Mouse (Mus musculus) CH12.LX (cell line): ENCODE measurements at regions not wholly inside any gene's neighbourhood (a gene's known extent, or its start where the extent isn't known, plus 50 kb on each side); places are given as distances from the start of the nearest gene placed in this dataset.
A peak's percentile ranks its signal among the peaks of the same experiment; 100 is the strongest.

Experiments used
- DNase-seq: peaks from one replicate; pipeline ENCODE4 v3.0.0-alpha.2; 2013; ENCODE audit errors: extremely low read depth
- H3K27ac ChIP-seq: 2 replicates; pipeline ENCODE4 v1.5.1; 2012; ENCODE audit warnings: low read depth, mild to moderate bottlenecking, control low read depth, moderate library complexity; ENCODE audit not compliant: insufficient read depth
- H3K27me3 ChIP-seq: replicated peaks from 2 replicates; pipeline ENCODE3; 2012; ENCODE audit warnings: inconsistent platforms
- H3K36me3 ChIP-seq, 2 experiments: replicated peaks in 1 of 2; 2 replicates each; pipeline versions ENCODE3 to v1.6.1; 2012; ENCODE audit warnings: inconsistent platforms in 1 of 2, low read length in 1 of 2, mild to moderate bottlenecking in 1 of 2, mixed read lengths in 1 of 2, moderate library complexity in 1 of 2; ENCODE audit not compliant: control insufficient read depth in 1 of 2, insufficient read depth in 1 of 2
- H3K4me1 ChIP-seq, 2 experiments: 2 replicates each; pipeline ENCODE4 v1.6.1; 2012; ENCODE audit warnings: inconsistent platforms in 1 of 2, moderate library complexity in 1 of 2; ENCODE audit not compliant: insufficient read depth in 2 of 2, control insufficient read depth in 1 of 2
- H3K4me2 ChIP-seq: 2 replicates; pipeline ENCODE4 v1.6.1; 2012; ENCODE audit warnings: low read depth, mild to moderate bottlenecking, control low read depth; ENCODE audit not compliant: poor library complexity, insufficient read depth, severe bottlenecking
- H3K4me3 ChIP-seq, 3 experiments: fragments of 150-350 bp in 1 of 3; sonication (generic) in 1 of 3; replicated peaks in 1 of 3; 2 replicates each; pipeline versions ENCODE3 to v1.5.1; 2011 to 2012; ENCODE audit warnings: low read depth in 2 of 3, low read length in 2 of 3, mild to moderate bottlenecking in 2 of 3, moderate library complexity in 2 of 3, control low read depth in 1 of 3, improper control_type of control experiment in 1 of 3, inconsistent platforms in 1 of 3, mixed read lengths in 1 of 3; ENCODE audit not compliant: poor library complexity in 1 of 3
- H3K79me2 ChIP-seq: replicated peaks from 2 replicates; pipeline ENCODE4 v1.6.1; 2012; ENCODE audit warnings: mild to moderate bottlenecking, moderate library complexity; ENCODE audit not compliant: control insufficient read depth, poor library complexity, insufficient read depth, severe bottlenecking; ENCODE audit errors: extremely low read depth
- H3K9ac ChIP-seq: 2 replicates; pipeline ENCODE4 v1.6.1; 2012; ENCODE audit warnings: low read depth, mild to moderate bottlenecking, control low read depth, moderate library complexity; ENCODE audit not compliant: insufficient read depth
- H3K9me3 ChIP-seq: replicated peaks from 2 replicates; pipeline ENCODE3; 2012; ENCODE audit warnings: low read length, inconsistent platforms, mixed read lengths
- BHLHE40 ChIP-seq: IDR thresholded peaks from 2 replicates; pipeline ENCODE4 v1.6.1; 2011; ENCODE audit warnings: mild to moderate bottlenecking, low read depth, low read length, improper control_type of control experiment
- CTCF ChIP-seq, 2 experiments: IDR thresholded peaks in 1 of 2; conservative IDR thresholded peaks in 1 of 2; 2 replicates each; pipeline ENCODE4 v1.5.1; 2011 to 2012; ENCODE audit warnings: low read depth in 2 of 2, low read length in 2 of 2, improper control_type of control experiment in 1 of 2, inconsistent platforms in 1 of 2, mild to moderate bottlenecking in 1 of 2, moderate library complexity in 1 of 2
- E2F4 ChIP-seq: IDR thresholded peaks from 2 replicates; pipeline ENCODE4 v1.6.1; 2011; ENCODE audit warnings: low read depth, low read length, improper control_type of control experiment; ENCODE audit not compliant: insufficient replicate concordance
- ETS1 ChIP-seq: conservative IDR thresholded peaks from 2 replicates; pipeline ENCODE4 v1.6.1; 2012; ENCODE audit warnings: low read depth, mild to moderate bottlenecking, inconsistent platforms, low read length, improper control_type of control experiment, moderate library complexity
- JUND ChIP-seq: conservative IDR thresholded peaks from 2 replicates; pipeline ENCODE4 v1.6.1; 2011; ENCODE audit warnings: low read depth, low read length, improper control_type of control experiment
- MAFK ChIP-seq: IDR thresholded peaks from 2 replicates; pipeline ENCODE4 v1.6.1; 2011; ENCODE audit warnings: low read length, improper control_type of control experiment; ENCODE audit not compliant: insufficient replicate concordance
- PAX5 ChIP-seq: IDR thresholded peaks from 2 replicates; pipeline ENCODE4 v1.6.1; 2012; ENCODE audit warnings: low read length, inconsistent platforms, mixed read lengths
- POLR2A ChIP-seq: IDR thresholded peaks from 2 replicates; pipeline ENCODE4 v1.6.1; 2011; ENCODE audit warnings: low read depth, mild to moderate bottlenecking, improper control_type of control experiment, low read length
- RAD21 ChIP-seq: IDR thresholded peaks from 2 replicates; pipeline ENCODE4 v1.6.1; 2011; ENCODE audit warnings: low read depth, mild to moderate bottlenecking, low read length, improper control_type of control experiment, moderate library complexity
- SMC3 ChIP-seq: IDR thresholded peaks from 2 replicates; pipeline ENCODE4 v1.6.1; 2011; ENCODE audit warnings: low read depth, low read length, improper control_type of control experiment
- ZC3H11A ChIP-seq: IDR thresholded peaks from 2 replicates; pipeline ENCODE4 v1.6.1; 2012; ENCODE audit warnings: low read depth, mild to moderate bottlenecking, inconsistent platforms, low read length, improper control_type of control experiment
- ZKSCAN1 ChIP-seq: IDR thresholded peaks from 2 replicates; pipeline ENCODE4 v1.6.1; 2012; ENCODE audit warnings: low read depth, inconsistent platforms, low read length, improper control_type of control experiment, borderline replicate concordance
- ZMIZ1 ChIP-seq: IDR thresholded peaks from 2 replicates; pipeline ENCODE4 v1.6.1; 2012; ENCODE audit warnings: low read depth, mild to moderate bottlenecking, inconsistent platforms, low read length, improper control_type of control experiment
- ZNF384 ChIP-seq: IDR thresholded peaks from 2 replicates; pipeline ENCODE4 v1.6.1; 2012; ENCODE audit warnings: low read depth, low read length, improper control_type of control experiment, inconsistent platforms
- dilution Hi-C: fragments of 300-500 bp; cut with MboI; formaldehyde crosslinking; loops from 2 replicates; pipeline ENCODE4 v1.14.3; 2020; ENCODE audit warnings: low sequenced_read_pairs; ENCODE audit not compliant: extremely low pct_unique_long_range_greater_than_20kb, extremely low pct_ligation_motif_present
- in situ Hi-C: fragments of 300-500 bp; cut with MboI; formaldehyde crosslinking; loops from 3 replicates; pipeline ENCODE4 v1.14.3; 2019; ENCODE audit warnings: low sequenced_read_pairs, low pct_ligation_motif_present, low pct_unique_long_range_greater_than_20kb, mixed read lengths

DNA sequence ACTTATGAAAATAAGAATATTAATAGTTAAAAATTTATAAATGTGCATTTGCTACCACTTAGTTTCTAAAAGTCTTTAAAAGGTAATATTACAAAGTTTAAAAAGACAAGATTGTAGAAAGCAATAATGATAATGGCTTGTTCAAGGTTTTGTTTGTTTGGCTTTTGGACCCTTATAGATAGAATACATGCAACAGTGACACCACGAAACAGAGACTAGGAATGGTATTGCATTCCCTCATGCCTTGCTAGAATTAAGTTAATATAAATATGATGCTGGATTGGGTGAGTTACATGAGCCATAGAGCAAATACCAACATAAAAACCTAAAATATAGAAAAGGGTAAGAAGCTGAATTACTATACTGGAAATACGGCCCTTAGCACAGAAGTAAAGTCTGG lies 186.9 kb upstream of the Tars start:
- dilution Hi-C loops = no loop called here
- H3K4me2 ChIP-seq = peak overlapping the region; percentile 82
- no peaks in the 10 kb centered on the region for H3K9me3 ChIP-seq
- peaks cover 0 to 4% of the 10 kb centered on the region in 2 experiments; a peak in 2 of 4 replicates for H3K4me1 ChIP-seq
- peak; percentile 57 for TF ChIP-seq RAD21
- peak in 1 of 2 experiments; percentile 50; a peak in 2 of 4 replicates for TF ChIP-seq CTCF (conservative IDR thresholded peaks at IDR 0.05 in 1 of 2, IDR thresholded peaks at IDR 0.05 in 1 of 2; ENCODE audit: low read depth in 2 of 2, low read length in 2 of 2)
- TF ChIP-seq JUND = no peak
- peak; percentile 23; the same call in 1 of the 2 replicates for TF ChIP-seq SMC3
- no peaks in the 10 kb centered on the region for H3K36me3 ChIP-seq
- no peaks in the 10 kb centered on the region for H3K27me3 ChIP-seq
- in situ Hi-C loops = loop anchor here (5.0 kb wide), 1 partner anchor 381 kb away; no protein-coding TSS in a partner anchor
- DNase-seq = no peak
- no peaks in the 10 kb centered on the region for H3K79me2 ChIP-seq
- H3K4me3 ChIP-seq = peak overlapping the region in 1 of 3 experiments; percentile 8
- no peak overlapping the region for H3K27ac ChIP-seq
- H3K9ac ChIP-seq = no peak overlapping the region; the same call in 1 of the 2 replicates

DNA sequence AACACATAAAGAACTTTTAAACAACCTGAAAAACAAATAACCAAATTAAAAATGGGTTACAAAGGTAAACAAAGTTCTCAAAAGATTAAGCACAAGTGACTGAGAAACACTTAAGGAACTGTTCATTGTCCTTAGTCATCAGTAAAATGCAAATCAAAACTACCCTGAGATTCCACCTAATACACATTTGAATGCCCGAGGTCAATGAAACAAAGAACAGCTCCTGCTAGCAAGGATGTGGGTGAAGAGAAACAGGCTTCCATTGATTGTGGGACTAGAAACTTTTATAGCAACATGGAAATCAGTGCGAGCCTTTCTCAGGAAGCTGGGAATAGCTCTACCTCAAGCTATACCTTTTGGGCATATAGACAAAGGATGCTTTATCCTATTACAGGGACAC lies 184.7 kb upstream of the Tars start:
- H3K36me3 ChIP-seq = no peaks in the 10 kb centered on the region
- DNase-seq = peak; percentile 20
- H3K27me3 ChIP-seq = no peaks in the 10 kb centered on the region
- dilution Hi-C loops = no loop called here
- no peak overlapping the region for H3K27ac ChIP-seq
- H3K79me2 ChIP-seq = no peaks in the 10 kb centered on the region
- H3K9ac ChIP-seq = no peak overlapping the region
- TF ChIP-seq ETS1 (no peak), POLR2A (no peak), ZKSCAN1 (no peak), MAFK (no peak), BHLHE40 (no peak), ZNF384 (no peak), ZMIZ1 (no peak), SMC3 (no peak), ZC3H11A (no peak), E2F4 (no peak)
- in situ Hi-C loops = no loop called here
- H3K9me3 ChIP-seq = no peaks in the 10 kb centered on the region
- no peak overlapping the region for H3K4me2 ChIP-seq
- H3K4me3 ChIP-seq = no peak overlapping the region
- peaks cover 0 to 4% of the 10 kb centered on the region in 2 experiments; a peak in 2 of 4 replicates for H3K4me1 ChIP-seq

DNA sequence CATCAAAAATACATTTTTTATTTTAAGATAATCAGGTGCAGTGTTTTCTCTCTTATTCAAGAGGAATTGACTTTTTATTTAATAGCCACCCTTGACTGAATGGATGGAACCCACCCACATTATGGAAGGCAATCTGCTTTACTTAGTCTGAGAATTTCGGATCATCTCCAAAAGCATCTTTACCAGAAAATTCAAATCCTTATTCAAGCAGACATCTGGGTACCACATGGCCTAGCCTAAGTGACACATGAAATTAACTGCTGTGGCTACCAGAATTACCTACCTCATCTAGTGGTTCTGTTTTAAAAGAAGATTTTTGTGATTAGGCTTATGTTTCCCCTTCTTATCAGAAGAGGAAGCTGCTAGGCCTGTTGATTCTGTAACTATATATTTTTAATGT lies 178.9 kb upstream of the Tars start:
- Histone ChIP-seq H3K4me2 (no peak overlapping the region), H3K9ac (no peak overlapping the region), H3K27me3 (no peaks in the 10 kb centered on the region), H3K4me3 (no peak overlapping the region), H3K4me1 (no peaks in the 10 kb centered on the region), H3K27ac (no peak overlapping the region), H3K36me3 (no peaks in the 10 kb centered on the region), H3K79me2 (no peaks in the 10 kb centered on the region), H3K9me3 (no peaks in the 10 kb centered on the region)
- in situ Hi-C loops (loop anchor here (10.0 kb wide), 1 partner anchor 154 kb away; no protein-coding TSS in a partner anchor), dilution Hi-C loops (no loop called here)
- no peak for TF ChIP-seq PAX5
- DNase-seq = no peak
